Mouse (Mus musculus) gastrocnemius, postnatal 4 days (tissue): ENCODE measurements around the gene Ankzf1. TPM values are rescaled to one million over a fixed set of nuclear protein-coding genes. Genes with fewer than 3 reads are reported as not detected.

Experiments used
- DNase-seq, 2 experiments: peaks; one replicate each; pipeline ENCODE4 v3.0.0; 2021 to 2022; ENCODE audit warnings: low spot score in 2 of 2, mixed read lengths in 2 of 2
- total RNA-seq, 2 experiments: library from RNA; stranded (reverse); gene quantifications; 2 replicates each; pipeline ENCODE4 v1.2.3; 2021

Gene Ankzf1
- total RNA-seq, 2 experiments from 2014 or later: 9.4 to 12.7 TPM

DNA sequence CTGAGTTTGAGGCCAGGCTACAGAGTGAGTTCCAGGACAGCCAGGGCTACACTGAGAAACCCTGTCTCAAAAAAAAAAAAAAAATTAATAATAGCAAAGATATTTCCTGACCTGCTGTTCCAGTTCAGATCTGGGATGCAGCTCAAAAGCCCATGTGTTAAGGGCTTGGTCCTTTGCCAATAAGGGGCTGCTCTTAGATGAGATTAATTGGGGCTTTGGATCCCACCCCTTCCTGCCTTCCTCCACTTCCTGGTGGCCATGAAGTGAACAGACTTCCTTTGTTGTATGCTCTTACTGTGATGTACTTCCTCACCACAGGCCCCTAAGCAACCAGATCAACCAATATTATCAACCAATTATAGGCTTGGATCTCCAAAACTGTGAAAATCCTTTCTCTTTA is 4.8 kb upstream of the Ankzf1 start:
- no peak for DNase-seq

DNA sequence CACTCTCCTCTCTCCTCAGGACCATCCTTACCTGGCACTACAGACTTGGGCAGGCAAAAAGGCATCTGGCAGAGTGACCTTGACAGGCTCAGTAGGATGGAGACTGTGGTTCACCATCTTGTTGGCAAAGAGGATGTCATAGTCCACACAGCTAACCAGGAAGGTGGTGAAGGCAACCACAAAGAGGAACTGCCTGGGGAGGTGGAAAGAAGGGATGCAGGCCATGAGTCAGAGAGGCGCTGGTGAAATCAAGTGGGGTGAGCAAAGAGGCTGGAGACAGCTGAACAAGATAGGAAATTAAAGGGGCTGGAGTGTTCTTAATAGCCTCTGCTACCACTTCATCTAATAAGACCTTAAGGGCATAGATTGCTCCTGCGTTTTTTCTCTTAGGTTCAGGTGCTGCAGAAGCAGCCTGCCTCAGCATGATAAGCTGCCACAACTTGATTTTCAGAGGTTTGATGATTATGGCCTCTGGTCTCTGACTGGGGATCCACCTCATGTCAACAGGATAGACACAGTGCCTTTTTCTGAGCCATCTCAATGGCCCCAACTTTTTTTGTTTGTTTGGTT is 4.0 kb upstream of the Ankzf1 start:
- no peak for DNase-seq

DNA sequence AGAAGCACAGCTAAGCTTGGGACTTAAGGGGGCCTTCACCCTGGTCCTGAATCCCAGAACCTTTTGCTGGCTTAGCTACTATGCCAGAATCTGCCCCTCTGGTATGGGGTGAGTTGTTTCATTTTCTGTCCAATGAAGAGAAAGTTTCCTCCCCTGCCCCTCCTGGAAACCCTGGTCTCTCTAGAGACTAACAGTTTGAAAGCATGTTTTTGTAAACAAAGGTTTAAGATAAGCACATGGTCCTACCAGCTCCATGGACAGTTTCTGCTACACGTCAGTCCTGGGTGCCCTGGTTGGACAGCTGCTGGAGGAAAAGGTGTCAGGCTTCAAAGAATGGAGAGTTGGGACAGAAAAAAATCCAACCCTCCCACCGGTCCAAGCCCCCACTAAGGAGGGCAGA is 1.4 kb upstream of the Ankzf1 start:
- no peak for DNase-seq

DNA sequence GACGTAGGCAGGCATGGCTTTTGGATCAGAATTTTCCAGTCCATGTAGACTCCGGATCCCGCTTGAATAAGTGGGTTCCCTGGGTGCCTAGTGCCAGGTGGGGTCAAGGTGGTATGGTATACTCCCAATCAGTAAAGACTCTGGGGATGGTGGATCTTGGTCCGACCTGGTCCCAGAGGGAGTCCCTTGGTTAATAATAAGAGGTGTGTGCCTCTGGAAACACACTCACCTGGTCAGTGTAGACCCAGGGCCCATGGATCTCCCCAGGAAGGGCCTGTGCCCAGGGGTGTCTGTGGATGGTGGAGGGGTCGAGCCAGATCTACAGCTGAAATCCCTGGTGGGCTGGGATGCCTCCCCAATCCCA is 711 bp upstream of the Ankzf1 start:
- DNase-seq: no peak

DNA sequence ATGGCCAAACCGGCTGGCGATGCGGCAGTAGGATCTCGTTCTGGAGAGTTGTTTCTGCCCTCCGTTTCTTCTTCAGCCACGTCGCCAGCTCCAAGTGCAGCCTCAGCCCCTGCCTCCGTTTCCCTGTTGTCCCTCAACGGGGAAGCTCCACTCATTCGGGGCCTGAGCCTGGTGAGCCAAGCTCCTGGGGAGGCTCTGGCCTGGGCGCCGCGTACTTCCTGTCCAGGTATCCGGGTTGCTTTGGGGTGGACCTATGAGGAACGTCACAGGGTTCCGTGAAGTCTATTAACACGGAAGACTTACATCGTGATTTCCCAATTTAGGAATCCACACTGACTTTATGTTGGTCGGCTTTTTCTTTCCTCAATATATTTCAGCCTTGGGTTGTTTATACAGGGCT is 501 bp downstream of the Ankzf1 start:
- peak in 1 of 2 experiments; percentile 36 for DNase-seq

DNA sequence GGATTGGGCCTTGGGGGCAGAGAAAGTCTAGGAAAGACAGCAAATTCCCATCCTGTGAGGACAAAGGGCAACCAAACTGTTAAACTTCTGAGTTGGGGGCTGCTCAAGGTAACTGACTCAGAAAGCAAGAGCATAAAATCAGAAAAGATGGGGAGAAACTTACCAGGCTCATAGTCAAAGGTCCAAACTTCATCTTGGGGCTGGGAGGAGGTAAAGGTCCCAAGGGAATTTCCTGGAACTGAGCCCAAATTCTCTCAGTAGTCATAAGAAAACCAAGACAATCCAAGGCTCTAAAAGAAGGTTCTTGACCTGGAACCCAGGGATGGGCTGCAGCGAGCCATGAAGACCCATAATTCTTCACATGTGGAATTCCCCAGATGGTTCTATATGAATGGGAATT is 9.3 kb downstream of the Ankzf1 start:
- DNase-seq: no peak

DNA sequence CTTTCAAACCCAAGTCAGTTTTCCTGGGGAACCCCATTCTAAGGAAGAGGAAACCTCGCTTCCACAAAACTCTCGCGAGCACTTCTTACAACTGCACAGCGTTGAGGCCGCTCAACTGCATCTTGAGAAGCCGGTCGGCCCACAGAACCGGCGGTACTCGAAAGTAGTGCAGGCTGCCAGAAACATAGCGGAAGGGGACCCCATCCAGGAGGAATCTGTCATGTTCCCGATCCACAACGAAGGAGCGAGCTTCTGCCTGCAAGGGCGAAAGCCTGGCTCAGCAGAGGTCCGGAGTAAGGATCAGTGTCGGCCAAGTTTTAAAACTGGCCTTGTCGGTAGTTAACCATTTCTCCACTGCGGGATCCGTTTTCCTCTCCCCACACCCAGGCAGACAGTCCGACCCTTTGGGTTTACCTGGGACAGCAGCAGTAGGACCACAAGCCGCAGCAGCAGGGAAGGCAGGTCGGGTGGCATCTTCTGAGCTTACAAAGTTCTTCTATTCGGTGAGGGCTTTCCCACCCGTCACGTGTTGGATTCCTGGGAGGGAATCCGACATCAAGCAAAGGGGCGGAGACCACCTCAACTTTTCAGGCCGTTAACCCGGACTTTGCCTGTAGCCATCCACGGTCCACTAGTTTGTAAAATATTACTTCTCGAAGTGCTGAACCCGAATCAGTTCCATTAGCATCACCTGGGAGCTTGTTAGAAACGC is 17.2 kb downstream of the Ankzf1 start:
- DNase-seq: peak in 1 of 2 experiments; percentile 54

DNA sequence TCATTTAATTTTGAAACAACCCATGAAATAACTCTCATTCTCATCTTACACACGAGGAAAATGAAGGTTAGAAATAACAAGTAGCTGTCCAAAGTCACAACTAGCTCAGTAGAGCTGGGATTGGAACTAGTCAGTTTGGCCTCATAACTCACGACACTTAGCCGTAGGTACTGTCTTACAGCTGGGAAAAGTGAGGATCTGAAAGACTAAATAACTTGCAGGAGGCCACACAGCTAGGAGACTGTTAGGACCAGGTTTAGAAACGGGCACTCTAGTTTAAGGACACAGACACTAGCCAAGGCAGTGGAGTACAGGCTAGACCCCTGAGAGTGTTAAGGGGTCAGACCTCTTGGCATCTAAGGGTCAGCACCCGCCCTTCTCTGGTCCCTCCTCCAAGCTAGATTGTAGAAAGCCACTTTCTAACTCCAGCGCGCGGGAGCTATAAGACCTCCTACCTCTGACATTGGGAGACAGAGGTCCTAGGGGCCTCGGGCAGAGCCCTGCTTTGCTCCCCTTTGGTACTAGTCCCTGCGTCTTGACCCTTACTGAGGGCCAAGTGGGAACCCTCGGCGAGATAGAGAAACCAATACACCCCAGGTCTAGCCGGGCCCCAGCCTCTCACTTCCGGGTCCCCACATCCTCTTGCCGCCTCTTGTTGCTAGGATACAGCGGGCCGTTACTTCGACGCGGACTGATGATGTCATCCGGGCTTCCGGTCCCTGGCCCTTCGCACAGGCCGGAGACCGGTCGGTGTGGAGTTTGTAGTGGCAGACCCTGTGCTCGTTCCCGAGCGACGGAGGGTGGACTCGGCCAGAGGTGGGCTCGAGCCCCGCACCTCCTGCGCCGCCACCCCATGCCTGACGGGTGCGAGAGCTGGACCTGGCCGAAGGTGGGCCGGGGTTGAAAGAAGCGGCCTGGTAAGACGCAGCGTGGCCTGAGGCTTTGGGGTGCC is 18.5 kb downstream of the Ankzf1 start, which contains the start of the genes Glb1l and Stk16:
TSS of gene Glb1l (minus strand) at position 678 of the 952 bp plus-strand sequence.
TSS of gene Stk16 (plus strand) at position 703 of the 952 bp plus-strand sequence.
- peak; percentile 92 to 97 for DNase-seq

DNA sequence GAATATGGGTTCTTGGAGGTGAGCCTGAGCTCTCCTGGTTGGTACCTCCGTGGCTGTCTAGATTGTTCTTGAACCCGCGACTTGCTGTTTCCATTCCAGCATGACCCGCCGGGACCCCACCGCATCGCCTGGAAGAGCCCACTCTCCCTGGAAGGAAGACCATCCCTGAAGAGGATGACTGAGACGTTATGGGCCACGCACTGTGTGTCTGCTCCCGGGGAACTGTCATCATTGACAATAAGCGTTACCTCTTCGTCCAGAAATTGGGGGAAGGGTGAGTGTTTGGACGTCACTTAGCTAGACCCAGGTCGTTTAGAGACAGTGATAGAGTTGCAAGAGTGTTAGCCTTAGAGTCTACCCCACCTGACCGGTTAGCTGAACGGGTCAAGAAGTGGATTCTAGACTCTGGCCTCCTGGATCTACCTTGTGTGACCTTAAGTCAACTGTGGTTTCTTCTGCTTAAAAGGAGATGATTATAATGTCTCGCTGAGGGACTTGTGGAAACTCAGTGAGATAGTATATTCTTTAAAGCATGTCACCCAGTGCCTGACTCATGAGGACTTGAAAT is 19.3 kb downstream of the Ankzf1 start:
- DNase-seq: no peak

DNA sequence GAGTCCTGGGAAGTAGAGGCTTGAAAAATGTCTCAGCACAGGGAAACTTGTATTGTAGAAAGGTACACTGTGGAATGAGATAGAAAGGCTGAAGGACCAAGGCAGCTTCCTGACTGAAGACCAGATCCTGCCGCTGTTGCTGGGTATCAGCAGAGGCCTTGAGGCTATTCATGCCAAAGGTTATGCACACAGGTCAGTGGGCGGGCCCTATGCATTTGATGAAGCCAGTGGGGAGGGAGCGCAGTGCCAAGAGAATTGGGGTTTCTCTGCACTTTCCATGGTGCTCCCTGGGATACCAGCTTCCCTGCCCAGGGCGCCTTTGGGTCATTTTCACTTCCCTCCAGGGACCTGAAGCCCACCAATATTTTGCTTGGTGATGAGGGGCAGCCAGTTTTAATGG is 20.6 kb downstream of the Ankzf1 start:
- DNase-seq: no peak

DNA sequence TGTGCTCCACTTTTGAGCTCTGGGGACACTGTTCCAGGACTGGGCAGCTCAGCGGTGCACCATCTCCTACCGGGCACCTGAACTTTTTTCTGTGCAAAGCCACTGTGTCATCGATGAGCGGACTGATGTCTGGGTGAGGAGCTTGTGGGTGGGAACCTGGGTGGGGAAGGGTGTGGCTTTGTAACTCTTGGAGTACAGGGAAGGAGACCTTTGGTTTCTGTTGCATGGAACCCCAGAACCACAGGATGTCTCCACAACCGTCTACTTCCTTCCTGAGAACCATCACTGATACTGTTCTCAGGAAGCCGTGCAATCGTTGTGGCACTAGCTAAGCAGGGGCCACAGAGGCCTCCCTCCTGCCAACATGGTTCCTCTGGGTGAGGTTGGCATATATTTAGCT is 21.1 kb downstream of the Ankzf1 start:
- no peak for DNase-seq

DNA sequence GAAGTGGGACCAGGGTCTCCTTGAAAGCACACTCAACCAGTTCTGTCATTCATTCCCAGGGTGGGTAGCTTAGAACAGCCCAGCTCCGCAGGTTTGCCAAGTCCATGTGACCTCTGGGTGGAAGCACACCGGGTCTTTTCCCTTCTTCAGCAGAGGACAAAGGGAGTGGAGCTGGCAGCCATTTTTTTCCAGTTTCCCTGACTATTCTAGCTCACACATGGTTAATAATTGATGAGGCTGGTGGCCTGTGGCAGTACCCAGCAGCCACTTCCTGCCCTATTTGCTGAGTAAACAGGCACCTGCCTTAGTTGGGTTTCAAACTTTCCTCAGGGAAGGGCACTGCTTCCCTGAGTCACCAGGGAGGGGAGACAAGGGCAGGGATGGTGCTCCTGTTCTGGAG is 22.5 kb downstream of the Ankzf1 start:
- no peak for DNase-seq

DNA sequence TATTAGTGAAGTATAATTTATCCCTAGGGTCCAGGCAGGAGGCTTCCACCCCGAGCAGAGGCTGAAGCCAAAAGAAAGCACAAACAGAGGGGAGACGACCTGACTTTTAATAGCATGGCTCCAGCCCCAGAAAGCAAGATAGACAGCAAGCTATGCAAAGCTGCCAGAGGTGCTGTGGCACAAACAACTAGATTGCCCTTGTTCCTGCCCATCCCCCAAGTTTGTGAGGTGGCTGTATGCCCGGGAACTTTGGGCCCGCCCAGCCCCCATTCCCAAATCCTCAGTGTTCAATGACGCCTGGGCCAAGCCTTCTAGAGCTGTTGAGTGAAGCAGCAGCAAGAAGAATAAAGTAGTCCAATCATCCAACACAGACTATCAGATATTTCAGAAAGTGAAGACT is 22.9 kb downstream of the Ankzf1 start:
- no peak for DNase-seq

DNA sequence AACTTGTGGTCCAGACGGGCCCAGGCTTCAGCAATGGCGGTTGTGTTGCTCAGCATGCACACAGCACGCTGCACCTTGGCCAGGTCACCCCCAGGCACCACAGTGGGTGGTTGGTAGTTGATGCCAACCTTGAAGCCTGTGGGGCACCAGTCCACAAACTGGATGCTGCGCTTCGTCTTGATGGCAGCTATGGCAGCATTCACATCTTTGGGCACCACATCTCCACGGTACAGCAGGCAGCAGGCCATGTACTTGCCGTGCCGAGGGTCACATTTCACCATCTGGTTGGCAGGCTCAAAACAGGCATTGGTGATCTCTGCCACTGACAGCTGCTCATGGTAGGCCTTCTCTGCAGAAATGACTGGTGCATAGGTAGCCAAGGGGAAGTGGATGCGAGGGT is 23.8 kb downstream of the Ankzf1 start:
- no peak for DNase-seq

DNA sequence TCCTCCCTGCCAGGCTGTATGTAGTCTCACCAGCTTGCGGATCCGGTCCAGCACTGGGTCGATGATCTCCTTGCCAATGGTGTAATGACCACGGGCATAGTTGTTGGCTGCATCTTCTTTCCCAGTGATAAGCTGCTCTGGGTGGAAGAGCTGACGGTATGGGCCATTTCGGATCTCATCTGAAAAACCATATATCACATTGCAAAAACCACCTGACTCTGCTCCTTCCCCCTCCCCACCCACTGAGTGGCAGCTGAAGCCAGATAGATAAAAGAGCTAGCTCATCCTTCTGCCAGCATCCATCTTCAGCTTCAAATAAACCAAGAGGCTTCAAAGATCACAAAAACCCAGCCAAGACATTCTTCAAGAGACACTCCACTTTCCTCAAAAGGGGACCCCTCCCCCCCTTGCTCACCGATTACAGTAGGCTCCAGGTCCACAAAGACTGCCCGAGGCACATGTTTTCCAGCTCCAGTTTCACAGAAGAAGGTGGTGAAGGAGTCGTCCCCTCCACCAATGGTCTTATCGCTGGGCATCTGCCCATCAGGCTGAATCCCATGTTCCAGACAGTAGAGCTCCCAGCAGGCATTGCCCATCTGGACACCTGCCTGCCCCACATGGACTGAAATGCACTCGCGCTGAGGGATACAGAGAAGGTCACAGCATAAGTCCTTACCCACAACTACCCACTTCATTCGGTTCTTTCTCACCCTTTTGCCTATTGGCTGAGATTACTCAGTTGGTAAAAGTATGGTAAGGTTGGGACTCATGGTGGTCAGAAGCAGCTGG is 25.0 kb downstream of the Ankzf1 start:
- DNase-seq: no peak

DNA sequence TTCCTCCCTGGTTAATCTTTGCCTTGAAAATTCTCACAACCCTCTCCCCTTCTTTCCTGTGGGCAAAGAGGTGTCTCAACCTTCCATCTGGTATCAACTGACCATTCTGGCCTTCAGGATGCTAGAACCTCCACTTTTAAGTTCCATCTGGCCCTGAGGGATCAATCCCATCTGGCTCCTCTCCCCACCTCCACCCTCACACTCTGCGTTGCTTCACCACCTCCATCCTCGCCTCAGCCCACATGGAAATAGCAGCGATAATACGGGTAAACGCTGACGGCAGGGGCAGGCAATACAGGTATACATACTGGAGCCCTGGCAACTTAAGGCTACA is 25.9 kb downstream of the Ankzf1 start:
- no peak for DNase-seq

DNA sequence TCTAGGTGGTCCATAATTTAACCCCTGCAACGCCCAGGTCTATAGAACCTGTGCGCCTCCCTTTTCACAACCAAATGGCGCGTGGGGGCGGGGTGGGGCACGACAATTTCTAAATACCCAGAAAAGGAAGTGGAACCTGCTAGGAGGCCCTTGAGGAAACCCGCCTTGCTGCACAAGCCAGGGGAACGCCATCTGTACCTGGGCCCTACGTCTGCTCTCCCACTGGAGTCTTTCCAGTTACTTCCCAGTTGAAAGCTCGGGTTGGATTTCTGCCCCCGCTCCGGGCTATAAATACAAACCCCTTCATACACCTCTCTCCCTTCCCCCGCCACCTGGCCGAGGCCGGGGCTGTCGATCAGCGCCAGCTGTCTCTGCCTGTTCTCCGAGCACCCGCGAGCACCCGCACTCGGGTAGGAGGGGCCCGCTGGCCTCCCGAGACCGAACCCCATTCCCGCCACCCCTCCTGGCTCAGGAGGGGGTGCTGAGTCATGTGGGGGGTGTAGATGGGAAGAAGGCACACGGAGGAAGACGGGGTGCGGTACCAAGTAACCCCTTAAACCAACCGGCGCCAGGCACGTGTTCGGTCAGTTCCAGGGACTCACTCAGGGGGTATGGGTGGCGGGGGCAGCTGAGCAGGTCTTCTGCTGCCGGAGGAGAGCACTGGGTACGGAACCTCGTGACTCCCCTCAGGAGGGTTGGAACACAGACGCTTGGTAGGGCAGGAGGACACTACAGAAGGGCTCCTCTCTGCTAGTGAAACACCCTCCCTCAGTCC is 26.5 kb downstream of the Ankzf1 start:
- peak in 1 of 2 experiments; percentile 51 for DNase-seq

DNA sequence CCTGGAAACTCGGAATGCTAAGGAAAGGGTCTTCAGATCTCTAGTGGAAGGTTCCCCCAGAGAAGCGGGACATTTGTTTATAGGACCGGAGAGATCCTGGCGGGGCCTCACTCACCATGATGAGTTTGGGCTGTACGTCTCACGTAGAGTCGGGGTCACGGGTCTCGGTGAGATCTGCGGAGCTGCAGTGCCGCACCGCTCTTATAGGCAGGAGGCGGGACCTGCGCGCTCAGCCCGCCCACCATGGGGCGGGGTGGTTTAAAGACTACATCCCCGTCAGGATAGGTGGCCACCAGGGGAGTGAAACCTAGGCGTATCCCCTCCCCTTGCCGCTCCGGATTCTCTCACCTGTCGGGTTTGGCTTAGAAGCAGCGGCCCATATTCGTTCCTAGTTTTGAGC is 27.1 kb downstream of the Ankzf1 start:
- peak in 1 of 2 experiments; percentile 69 for DNase-seq

DNA sequence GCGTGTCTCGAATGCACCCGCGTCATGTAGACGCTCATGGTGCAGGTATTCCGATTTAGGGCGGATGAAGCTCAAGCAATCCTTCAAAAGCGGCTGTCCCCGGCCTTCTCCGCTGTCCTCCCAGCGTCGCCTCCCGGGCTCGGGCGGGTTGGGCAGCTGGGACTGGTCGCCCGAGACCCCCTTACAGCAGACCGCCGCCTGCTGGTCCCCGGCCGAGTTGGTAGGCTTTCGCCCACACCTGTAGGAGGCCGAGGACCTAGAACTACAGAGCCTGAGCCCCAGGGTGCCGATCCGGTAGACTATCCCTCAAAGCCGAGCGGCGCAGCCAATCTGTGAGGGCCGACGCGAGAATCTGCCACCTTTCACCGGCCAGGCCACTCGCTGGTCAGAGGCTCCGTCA is 27.6 kb downstream of the Ankzf1 start, which contains the start of gene Tuba4a:
TSS of gene Tuba4a (minus strand) at position 335 of the 400 bp plus-strand sequence.
- no peak for DNase-seq

DNA sequence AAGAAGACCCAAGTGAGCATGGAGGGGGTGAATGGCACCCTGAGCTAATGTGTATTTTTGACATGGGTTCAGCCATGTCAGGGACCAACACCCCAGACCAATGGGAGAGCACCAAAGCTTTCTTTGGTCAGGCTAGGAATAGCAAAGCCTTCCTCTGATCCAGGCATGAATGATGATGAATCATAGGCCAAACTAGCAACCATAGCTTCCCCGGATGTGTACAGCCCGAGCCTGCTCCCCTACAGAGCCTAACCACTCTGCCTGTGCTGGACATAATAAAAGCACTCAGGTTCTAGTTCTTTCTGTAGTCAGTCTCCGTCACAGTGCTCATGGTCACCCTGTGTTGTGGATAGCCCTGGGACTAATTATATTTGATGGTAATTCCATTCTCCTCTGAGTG is 29.6 kb downstream of the Ankzf1 start:
- DNase-seq: no peak
